7 mouse cellular contexts compared by ENCODE assay signal in the genomic region with DNA sequence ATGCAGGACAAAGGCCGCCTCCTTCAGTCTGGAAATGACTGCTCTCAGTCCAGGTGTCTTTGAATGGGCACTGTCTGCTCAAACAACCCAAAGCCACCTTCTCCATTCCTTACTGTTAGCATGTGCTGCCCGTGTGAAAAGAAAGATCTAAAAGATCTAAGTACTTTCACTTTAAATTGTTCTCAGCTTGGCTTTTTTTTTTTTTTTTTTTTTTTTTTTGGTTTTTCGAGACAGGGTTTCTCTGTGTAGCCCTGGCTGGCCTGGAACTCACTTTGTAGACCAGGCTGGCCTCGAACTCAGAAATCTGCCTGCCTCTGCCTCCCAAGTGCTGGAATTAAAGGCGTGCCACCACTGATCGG.
DNase-seq lines count a peak whose midpoint lies in the region; ATAC-seq and TF ChIP-seq lines count a peak whose summit lies in the region.
"Not testable (repeated sequence)": the region's sequence is repeated elsewhere in the genome, so short reads cannot be mapped to it uniquely, and the experiment has no call there.

No protein-coding gene starts in this region.

- H3K4me2 ChIP-seq in limb, embryonic 13.5 days (replicated peaks), result peak overlapping the region; percentile 65
- H3K4me2 ChIP-seq in lung, embryonic 15.5 days, result peak overlapping the region; percentile 60

- H3K36me3 ChIP-seq in MEL (ENCODE audit: control insufficient read depth in 1 of 2, insufficient read depth in 2 of 2, low read length in 2 of 2); limb, embryonic 13.5 days; lung, embryonic 15.5 days: not testable (repeated sequence)

- H3K9me3 ChIP-seq in MEL (replicated peaks; ENCODE audit: insufficient read depth, low read length); limb, embryonic 13.5 days; lung, embryonic 15.5 days: not testable (repeated sequence)

- not testable (repeated sequence) for TF ChIP-seq RAD21 in MEL (IDR thresholded peaks at IDR 0.05; ENCODE audit: low read depth, low read length)

- not testable (repeated sequence) for TF ChIP-seq CTCF in MEL (IDR thresholded peaks at IDR 0.05 in 2 of 3, conservative IDR thresholded peaks at IDR 0.05 in 1 of 3; ENCODE audit: control insufficient read depth in 1 of 3, insufficient read depth in 1 of 3, low read depth in 2 of 3, low read length in 3 of 3, poor library complexity in 1 of 3, severe bottlenecking in 1 of 3); gastrocnemius, adult 2 months (IDR thresholded peaks at IDR 0.05)

- not testable (repeated sequence) for TF ChIP-seq POLR2A in MEL (IDR thresholded peaks at IDR 0.05; ENCODE audit: control insufficient read depth in 1 of 2, insufficient read depth in 1 of 2, low read depth in 1 of 2, low read length in 2 of 2, poor library complexity in 1 of 2)

- H3K79me2 ChIP-seq in MEL (ENCODE audit: control insufficient read depth, insufficient read depth, low read length, poor library complexity), result not testable (repeated sequence)

- H3K4me1 ChIP-seq in MEL (ENCODE audit: control insufficient read depth in 1 of 2, insufficient read depth in 2 of 2, low read length in 2 of 2); limb, embryonic 13.5 days; lung, embryonic 15.5 days: not testable (repeated sequence)

- DNase-seq in MEL (ENCODE audit: low read depth, low spot score), result peak; percentile 24
- DNase-seq in gastrocnemius, adult 2 months, result not testable (repeated sequence)
- DNase-seq in induced T-regulatory cell, adult 2 months (ENCODE audit: low read depth), result peak; percentile 40
- peak; percentile 33 for DNase-seq in naive thymus-derived CD4-positive, alpha-beta T cell, adult 2 months (ENCODE audit: low read depth)

- 75% methylated on average over 6 of the region's 6 CpGs for WGBS in limb, embryonic 13.5 days
- 75% methylated on average over 5 of the region's 6 CpGs for WGBS in lung, embryonic 15.5 days

- not testable (repeated sequence) for H3K27me3 ChIP-seq in MEL (ENCODE audit: control insufficient read depth in 1 of 2, insufficient read depth in 2 of 2, low read length in 2 of 2); limb, embryonic 13.5 days; lung, embryonic 15.5 days

- peak; percentile 32 for ATAC-seq in CD4-positive, CD25-positive, alpha-beta regulatory T cell, adult 4 months
- ATAC-seq in limb, embryonic 13.5 days (ENCODE audit: low FRiP score, low read depth); lung, embryonic 15.5 days (ENCODE audit: borderline replicate concordance, extremely low read depth, low FRiP score, low TSS enrichment): not testable (repeated sequence)

- peak overlapping the region; percentile 12 to 39 for H3K4me3 ChIP-seq in MEL (ENCODE audit: control insufficient read depth in 1 of 2, insufficient read depth in 1 of 2, low read depth in 2 of 2, low read length in 2 of 2)
- H3K4me3 ChIP-seq in gastrocnemius, adult 2 months, result peak overlapping the region; percentile 20
- not testable (repeated sequence) for H3K4me3 ChIP-seq in limb, embryonic 13.5 days; lung, embryonic 15.5 days

- not testable (repeated sequence) for H3K9ac ChIP-seq in MEL (ENCODE audit: control insufficient read depth, low read depth, low read length, poor library complexity, severe bottlenecking); limb, embryonic 13.5 days; lung, embryonic 15.5 days

- not testable (repeated sequence) for TF ChIP-seq EP300 in MEL (IDR thresholded peaks at IDR 0.05; ENCODE audit: low read depth in 1 of 2, low read length in 2 of 2)

- intact Hi-C loops in gastrocnemius, adult 2 months (cut with DNase I), result loop anchor here (5.0 to 10.0 kb wide), 3 partner anchors 110 to 353 kb away; no protein-coding TSS in a partner anchor

- not testable (repeated sequence) for H3K27ac ChIP-seq in MEL (ENCODE audit: control insufficient read depth, low read depth, low read length); gastrocnemius, adult 2 months; limb, embryonic 13.5 days; lung, embryonic 15.5 days

TF ChIP-seq in MEL, 35 proteins besides CTCF, POLR2A, EP300 and RAD21:
- 0 out of 2 replicates have a peak, but pooled peaks have one; percentile 6 for TF ChIP-seq MAX (IDR thresholded peaks at IDR 0.05; ENCODE audit: low read length)
- TF ChIP-seq ZNF384 (IDR thresholded peaks at IDR 0.05; ENCODE audit: low read depth, low read length), result 0 out of 2 replicates have a peak, but pooled peaks have one; percentile 59
TF ChIP-seq in MEL: peak in this region for 2; not testable (repeated sequence) for 33.
